Mouse (Mus musculus) thymus, adult 2 months (tissue): ENCODE data around the gene Gm49721. TPM values are rescaled to one million over a fixed set of nuclear protein-coding genes. Genes with fewer than 3 reads are reported as not detected.
"Not testable (repeated sequence)": the region's sequence is repeated elsewhere in the genome, so short reads cannot be mapped to it uniquely, and the experiment has no call there.

Experiments used
- DNase-seq: peaks from one replicate; pipeline ENCODE4 v3.0.0; 2021
- H3K27ac ChIP-seq: fragments of 200-500 bp; 2 replicates; pipeline ENCODE4 v1.5.1; 2012; ENCODE audit warnings: low read length, control low read depth; ENCODE audit not compliant: control insufficient read depth, insufficient read depth
- H3K27me3 ChIP-seq: fragments of 200-500 bp; 2 replicates; pipeline ENCODE4 v1.6.1; 2012; ENCODE audit warnings: mild to moderate bottlenecking, low read length, moderate library complexity, mixed read lengths; ENCODE audit not compliant: control insufficient read depth, insufficient read depth
- H3K36me3 ChIP-seq: fragments of 200-500 bp; 2 replicates; pipeline ENCODE4 v1.6.1; 2012; ENCODE audit warnings: mild to moderate bottlenecking, low read length, moderate library complexity; ENCODE audit not compliant: control insufficient read depth, insufficient read depth
- H3K4me1 ChIP-seq: fragments of 200-500 bp; replicated peaks from 2 replicates; pipeline ENCODE4 v1.6.1; 2012; ENCODE audit warnings: low read length; ENCODE audit not compliant: control insufficient read depth, insufficient read depth
- H3K4me3 ChIP-seq: fragments of 200-500 bp; 2 replicates; pipeline ENCODE4 v1.5.1; 2012; ENCODE audit warnings: mild to moderate bottlenecking, low read length, control low read depth, moderate library complexity; ENCODE audit not compliant: control insufficient read depth, insufficient read depth
- POLR2A ChIP-seq: fragments of 200-500 bp; IDR thresholded peaks from 2 replicates; pipeline ENCODE4 v1.6.1; 2012; ENCODE audit warnings: mild to moderate bottlenecking, low read length, control low read depth, moderate library complexity; ENCODE audit not compliant: control insufficient read depth, poor library complexity, insufficient read depth; ENCODE audit errors: extremely low read depth
- WGBS: fragments of 180-500 bp; shearing (Covaris S2); methylation state at CpG from one replicate; pipeline ENCODE4 v1.1.7; 2018; 5-methylcytosine and 5-hydroxymethylcytosine counted together
- polyA plus RNA-seq: library from polyadenylated mRNA; depleted of rRNA; stranded (reverse); fragments of >200 nt; gene quantifications from 2 replicates; pipeline ENCODE4 v1.2.3, GENCODE M21; 2012; rRNA removed

The Gm49721 gene
- 9.6 and 9.8 TPM in 2 replicates for polyA plus RNA-seq

- DNase-seq = peak; percentile 71
- TF ChIP-seq POLR2A = 0 out of 2 replicates have a peak, but pooled peaks have one; percentile 33
- H3K4me3 ChIP-seq = peak within 1 kb of the TSS; percentile 94
- H3K27ac ChIP-seq = peak within 1 kb of the TSS; percentile 68; the same call in 1 of the 2 replicates
- H3K4me1 ChIP-seq = peaks cover 10% of the 10 kb centered on the region
- WGBS = 2% methylated on average over 58 of the region's 68 CpGs
- not testable (repeated sequence) for H3K36me3 ChIP-seq, H3K27me3 ChIP-seq
These were observed at the start of gene Gm49721 for GRCm38 (mm10) chr17:6978287-6979248. TSS of gene Gm49721 (plus strand) at chr17:6978904.

DNA sequence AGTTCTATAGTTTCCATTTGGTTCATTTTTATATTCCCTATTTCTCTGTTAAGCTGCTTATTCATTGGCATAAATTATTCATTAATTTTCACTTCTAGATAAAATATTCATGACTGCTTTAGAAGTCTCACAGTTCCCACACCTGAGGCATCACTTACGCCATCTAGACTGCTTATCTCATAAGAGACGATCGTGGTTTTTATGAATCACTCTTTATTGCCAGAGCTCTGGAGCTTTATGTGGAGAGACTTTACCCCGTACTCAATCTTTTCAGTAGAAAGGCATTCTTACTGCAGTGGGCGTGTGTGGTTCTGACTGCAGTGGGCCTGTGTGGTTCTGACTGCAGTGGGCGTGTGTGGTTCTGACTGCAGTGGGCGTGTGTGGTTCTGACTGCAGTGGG lies 47.1 kb upstream of the Gm49721 start:
- not testable (repeated sequence) for H3K4me3 ChIP-seq, H3K4me1 ChIP-seq, H3K36me3 ChIP-seq, H3K27me3 ChIP-seq, H3K27ac ChIP-seq, DNase-seq
- 81% methylated on average over 7 of the region's 7 CpGs for WGBS

GRCm38 (mm10) chr17:6942560-6942959 lies 36.1 kb upstream of the Gm49721 start:
- no CpG with 5 or more reads among the region's 4 CpGs for WGBS
- DNase-seq, H3K27me3 ChIP-seq, H3K4me1 ChIP-seq, H3K4me3 ChIP-seq, H3K36me3 ChIP-seq, H3K27ac ChIP-seq: not testable (repeated sequence)

DNA sequence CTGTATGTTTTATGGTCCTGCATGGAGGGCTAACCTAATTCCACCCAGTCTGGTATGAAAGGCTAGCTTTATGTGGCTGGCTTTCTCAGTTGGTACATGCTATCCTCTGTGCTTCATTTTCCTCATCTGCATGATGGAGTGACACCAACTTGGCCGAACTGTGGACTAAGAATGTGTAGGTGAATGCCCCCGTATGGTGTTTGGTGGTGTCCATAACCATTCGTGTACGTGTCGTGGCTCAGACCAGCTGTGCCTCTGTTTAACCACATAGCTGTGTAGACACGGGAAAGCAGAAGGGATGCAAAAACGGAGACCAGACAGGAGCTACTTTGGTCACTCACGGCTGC lies 31.1 kb upstream of the Gm49721 start:
- H3K27ac ChIP-seq, DNase-seq, H3K4me1 ChIP-seq, H3K27me3 ChIP-seq, H3K36me3 ChIP-seq: not testable (repeated sequence)
- H3K4me3 ChIP-seq = peak overlapping the region; percentile 82
- no CpG with 5 or more reads among the region's 8 CpGs for WGBS

- WGBS = under 1% methylated on average over 71 of the region's 73 CpGs
- DNase-seq = peak; percentile 86
These were observed 30.5 kb upstream of the Gm49721 start, which contains the start of gene Rsph3b for GRCm38 (mm10) chr17:6947984-6948768. TSS of gene Rsph3b (minus strand) at chr17:6948682.

DNA sequence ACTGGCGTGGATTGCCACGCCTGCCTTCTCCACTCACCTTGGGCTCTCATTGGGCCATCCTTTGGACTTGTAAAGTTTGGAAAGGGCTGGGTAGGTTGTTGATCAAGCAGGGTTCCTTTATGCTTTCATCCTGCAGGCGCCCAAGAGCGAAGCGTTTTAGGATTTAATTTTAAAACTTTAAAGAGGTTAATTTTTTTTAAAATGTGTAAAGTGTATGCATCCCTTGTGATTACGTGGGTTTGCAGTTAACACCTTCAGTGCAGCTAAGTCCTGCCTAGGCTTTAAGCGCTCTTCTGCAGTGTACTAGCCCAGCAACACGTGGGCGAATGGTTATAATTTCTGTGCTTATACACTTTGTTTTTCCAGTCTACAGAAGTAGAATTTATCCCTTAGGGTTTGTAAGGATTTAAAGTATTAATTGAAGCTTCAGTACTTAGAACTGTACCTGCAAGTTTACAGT lies 29.9 kb upstream of the Gm49721 start:
- not testable (repeated sequence) for H3K36me3 ChIP-seq, H3K4me1 ChIP-seq, DNase-seq, H3K27me3 ChIP-seq, H3K27ac ChIP-seq
- 6% methylated on average over 9 of the region's 9 CpGs for WGBS
- H3K4me3 ChIP-seq = peak overlapping the region; percentile 82

More at GRCm38 (mm10) chr17:6947984-6948768, 30.5 kb upstream of the Gm49721 start, which contains the start of gene Rsph3b:
- peak within 1 kb of the TSS; percentile 82 for H3K4me3 ChIP-seq
- H3K27me3 ChIP-seq, H3K4me1 ChIP-seq, H3K27ac ChIP-seq, H3K36me3 ChIP-seq: not testable (repeated sequence)

- DNase-seq, H3K27me3 ChIP-seq, H3K4me3 ChIP-seq, H3K27ac ChIP-seq, H3K36me3 ChIP-seq, H3K4me1 ChIP-seq: not testable (repeated sequence)
- WGBS = 98% methylated on average over 7 of the region's 8 CpGs
These were observed 19.8 kb upstream of the Gm49721 start for GRCm38 (mm10) chr17:6958881-6959280.

DNA sequence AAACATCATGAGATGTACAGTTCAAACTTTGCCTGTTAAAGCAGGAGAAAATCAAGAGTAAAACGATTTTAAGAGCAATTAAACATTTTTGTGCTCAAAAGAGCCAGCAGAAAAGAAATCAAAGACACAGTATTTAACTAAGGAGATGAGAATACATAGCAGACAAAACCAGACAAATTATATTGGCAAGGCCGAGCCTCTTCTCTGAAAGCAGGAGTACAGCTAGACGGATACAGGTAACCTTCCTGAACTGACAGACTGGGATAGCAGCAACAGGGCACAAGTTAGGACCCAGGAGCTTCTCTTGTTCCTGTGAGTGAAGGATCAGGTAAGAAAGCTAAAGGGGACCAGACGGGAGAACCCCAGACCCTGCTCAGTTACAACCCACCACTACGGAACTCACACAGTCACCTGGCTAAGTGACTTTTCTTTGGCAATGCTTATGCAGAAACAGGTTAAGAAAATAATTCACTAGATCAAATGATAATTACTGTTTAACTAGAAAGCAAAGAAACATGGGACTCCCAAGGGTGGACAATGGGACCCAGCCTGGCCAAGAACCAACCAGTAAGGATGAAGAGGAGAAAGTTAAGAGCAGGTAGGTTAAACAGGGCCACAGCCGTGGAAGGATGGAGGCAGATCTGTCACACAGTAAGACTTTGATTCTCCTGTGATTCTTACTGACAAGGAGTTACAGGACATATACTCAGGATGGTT lies 19.0 kb upstream of the Gm49721 start:
- not testable (repeated sequence) for H3K27me3 ChIP-seq, H3K36me3 ChIP-seq, DNase-seq, H3K4me1 ChIP-seq, H3K27ac ChIP-seq, H3K4me3 ChIP-seq
- 59% methylated on average over 5 of the region's 6 CpGs for WGBS

- H3K36me3 ChIP-seq, H3K4me1 ChIP-seq, DNase-seq, H3K27me3 ChIP-seq: not testable (repeated sequence)
- peak overlapping the region; percentile 36; the same call in 1 of the 2 replicates for H3K4me3 ChIP-seq
- H3K27ac ChIP-seq = peak overlapping the region; percentile 18; the same call in 1 of the 2 replicates
- WGBS = 0% methylated on average over 12 of the region's 12 CpGs
These were observed 18.4 kb upstream of the Gm49721 start for GRCm38 (mm10) chr17:6960349-6960748.

GRCm38 (mm10) chr17:6960776-6961175 lies 17.9 kb upstream of the Gm49721 start, which contains the start of gene Tagap1:
TSS of gene Tagap1 (minus strand) at chr17:6961156.
- peak; percentile 55 for DNase-seq
- WGBS = 1% methylated on average over 41 of the region's 51 CpGs
- H3K27me3 ChIP-seq, H3K36me3 ChIP-seq: not testable (repeated sequence)
- Histone ChIP-seq H3K4me3 (peak within 1 kb of the TSS; percentile 53), H3K4me1 (peaks cover 11% of the 10 kb centered on the region), H3K27ac (peak within 1 kb of the TSS; percentile 78)
